Mouse (Mus musculus): ENCODE data around the gene Tenm4. TPM values are rescaled to one million over a fixed set of nuclear protein-coding genes. Genes with fewer than 3 reads are reported as not detected.

Tenm4 gene
- polyA plus RNA-seq, 1 experiment from 2014 or later, result 37.5 TPM

MicroRNAs within 50 kb of the gene (microRNA counts, 519-probe panel; counts per million panel counts)
- microRNA mmu-miR-708, result 3,579 counts per million, percentile 21 among the panel's probes with 10 or more counts

Small RNA genes lying within 50 kb of the gene (microRNA-seq; reads per million reads assigned to microRNA genes)
- gene Mir6394 (not detected), gene Mir708 (2,262 reads per million, percentile 84 among the genes with 10 or more reads in this experiment)
